Mouse (Mus musculus) kidney, adult 11 months (tissue): ENCODE measurements around the gene Nptx1.
A peak's percentile ranks its signal among the peaks of the same experiment; 100 is the strongest.

Experiments
- DNase-seq: peaks from one replicate; pipeline ENCODE4 v3.0.0; 2022

Gene Nptx1

DNA sequence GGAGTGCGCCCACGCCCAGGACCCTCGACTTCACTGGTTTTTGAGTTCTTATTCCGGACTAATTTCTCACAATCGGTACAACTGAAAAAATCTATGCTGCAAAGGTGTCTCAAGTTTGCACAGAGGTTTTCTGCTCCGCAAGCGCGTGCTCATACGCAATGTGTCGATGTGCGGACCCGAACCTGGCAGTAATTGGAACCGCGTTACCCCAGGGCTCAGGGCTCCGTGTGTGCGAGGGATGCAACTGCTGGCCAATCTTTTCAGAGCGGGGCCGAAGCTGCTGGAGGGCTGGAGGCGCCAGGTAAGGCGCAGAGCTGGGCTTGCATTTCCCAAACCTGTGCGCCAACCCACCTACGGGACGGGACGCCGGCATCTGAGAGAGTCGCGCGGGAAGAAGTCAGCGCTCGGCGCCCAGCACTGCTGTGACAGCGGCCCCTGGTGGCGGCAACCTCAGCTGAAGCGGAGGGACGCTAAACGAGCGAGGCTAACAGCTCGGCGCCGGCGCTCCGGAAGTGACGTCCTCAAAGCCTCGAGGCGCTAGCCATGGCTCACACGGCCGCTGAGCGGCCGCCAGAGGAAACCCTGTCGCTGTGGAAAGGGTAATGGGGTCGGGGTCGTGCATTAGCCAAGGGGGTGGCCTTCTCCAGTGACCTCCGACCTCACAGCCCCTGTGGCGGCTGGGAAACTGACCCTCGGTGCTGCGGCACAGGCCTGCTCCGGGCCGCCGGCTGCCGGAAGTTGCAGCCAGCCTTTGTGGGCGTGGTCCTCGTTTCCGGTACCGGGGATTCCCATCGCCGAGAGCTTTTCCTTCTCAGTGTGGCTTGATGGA is 56.5 kb downstream of the Nptx1 start, which contains the start of gene Endov:
Gene Endov (plus strand): TSS at position 487 of the 829 bp plus-strand sequence.
- DNase-seq, result peak; percentile 95
